Mouse (Mus musculus): ENCODE results near the gene Bcar3. TPM values are rescaled to one million over a fixed set of nuclear protein-coding genes. Genes with fewer than 3 reads are reported as not detected.

The Bcar3 gene
- polyA plus RNA-seq, 1 experiment from 2014 or later: 5.9 TPM

GRCm38 (mm10) chr3:122396957-122397356 is 103.0 kb downstream of the Bcar3 start:
- WGBS: 88% methylated on average over 4 of the region's 4 CpGs
- H3K27ac ChIP-seq (replicated peaks): no peak overlapping the region
- no peak overlapping the region for H3K4me3 ChIP-seq
- H3K4me2 ChIP-seq: no peak overlapping the region
- H3K9me3 ChIP-seq: no peaks in the 10 kb centered on the region
- no peak overlapping the region for H3K9ac ChIP-seq
- ATAC-seq (ENCODE audit: low FRiP score, low read depth): no peak; the same call in 1 of the 2 replicates
- H3K36me3 ChIP-seq: no peaks in the 10 kb centered on the region
- H3K27me3 ChIP-seq: no peaks in the 10 kb centered on the region
- H3K4me1 ChIP-seq (replicated peaks): no peaks in the 10 kb centered on the region

- H3K4me2 ChIP-seq: no peak overlapping the region
- no peaks in the 10 kb centered on the region for H3K27me3 ChIP-seq
- no peak for ATAC-seq (ENCODE audit: low FRiP score, low read depth)
- H3K4me3 ChIP-seq: no peak overlapping the region
- no peaks in the 10 kb centered on the region for H3K9me3 ChIP-seq
- 85% methylated on average over 7 of the region's 7 CpGs for WGBS
- H3K27ac ChIP-seq (replicated peaks): no peak overlapping the region
- H3K36me3 ChIP-seq: no peaks in the 10 kb centered on the region
- H3K9ac ChIP-seq: no peak overlapping the region
- H3K4me1 ChIP-seq (replicated peaks): no peaks in the 10 kb centered on the region
These were observed 103.5 kb downstream of the Bcar3 start for GRCm38 (mm10) chr3:122397401-122397800.

GRCm38 (mm10) chr3:122401011-122401410 is 107.1 kb downstream of the Bcar3 start:
- ATAC-seq (ENCODE audit: low FRiP score, low read depth): no peak
- H3K4me1 ChIP-seq (replicated peaks): no peaks in the 10 kb centered on the region
- 97% methylated on average over 2 of the region's 2 CpGs for WGBS

GRCm38 (mm10) chr3:122402143-122402542 is 108.2 kb downstream of the Bcar3 start:
- 69% methylated on average over 5 of the region's 5 CpGs for WGBS
- Histone ChIP-seq H3K27ac (replicated peaks) (no peak overlapping the region), H3K9me3 (no peaks in the 10 kb centered on the region), H3K4me2 (no peak overlapping the region), H3K9ac (no peak overlapping the region), H3K4me3 (no peak overlapping the region), H3K36me3 (no peaks in the 10 kb centered on the region), H3K4me1 (replicated peaks) (0 out of 2 replicates have a peak, but pooled peaks cover 2% of the 10 kb centered on the region), H3K27me3 (no peaks in the 10 kb centered on the region)
- no peak for ATAC-seq (ENCODE audit: low FRiP score, low read depth)

More at GRCm38 (mm10) chr3:122401011-122401410, 107.1 kb downstream of the Bcar3 start:
- no peak overlapping the region for H3K9ac ChIP-seq
- H3K36me3 ChIP-seq: no peaks in the 10 kb centered on the region
- H3K9me3 ChIP-seq: no peaks in the 10 kb centered on the region
- H3K4me3 ChIP-seq: no peak overlapping the region
- no peaks in the 10 kb centered on the region for H3K27me3 ChIP-seq
- no peak overlapping the region for H3K4me2 ChIP-seq
- H3K27ac ChIP-seq (replicated peaks): no peak overlapping the region

GRCm38 (mm10) chr3:122403860-122404557 is 110.1 kb downstream of the Bcar3 start:
- Histone ChIP-seq H3K27me3 (no peaks in the 10 kb centered on the region), H3K36me3 (no peaks in the 10 kb centered on the region), H3K4me2 (no peak overlapping the region), H3K27ac (replicated peaks) (no peak overlapping the region), H3K9me3 (no peaks in the 10 kb centered on the region), H3K9ac (no peak overlapping the region), H3K4me1 (replicated peaks) (0 out of 2 replicates have a peak, but pooled peaks cover 2% of the 10 kb centered on the region), H3K4me3 (no peak overlapping the region)
- 86% methylated on average over 9 of the region's 9 CpGs for WGBS
- ATAC-seq (ENCODE audit: low FRiP score, low read depth): no peak

- ATAC-seq (ENCODE audit: low FRiP score, low read depth): no peak
- Histone ChIP-seq H3K4me3 (no peak overlapping the region), H3K9ac (no peak overlapping the region), H3K36me3 (no peaks in the 10 kb centered on the region), H3K27ac (replicated peaks) (no peak overlapping the region), H3K4me2 (no peak overlapping the region), H3K9me3 (no peaks in the 10 kb centered on the region), H3K4me1 (replicated peaks) (0 out of 2 replicates have a peak, but pooled peaks cover 2% of the 10 kb centered on the region), H3K27me3 (no peaks in the 10 kb centered on the region)
- WGBS: 75% methylated on average over 8 of the region's 8 CpGs
These were observed 111.4 kb downstream of the Bcar3 start for GRCm38 (mm10) chr3:122405203-122405956.

- Histone ChIP-seq H3K9ac (no peak overlapping the region), H3K9me3 (no peaks in the 10 kb centered on the region), H3K27ac (replicated peaks) (no peak overlapping the region), H3K4me3 (no peak overlapping the region), H3K36me3 (no peaks in the 10 kb centered on the region), H3K4me1 (replicated peaks) (0 out of 2 replicates have a peak, but pooled peaks cover 2% of the 10 kb centered on the region), H3K4me2 (no peak overlapping the region), H3K27me3 (no peaks in the 10 kb centered on the region)
- no peak for ATAC-seq (ENCODE audit: low FRiP score, low read depth)
- 60% methylated on average over 8 of the region's 8 CpGs for WGBS
These were observed 112.5 kb downstream of the Bcar3 start for GRCm38 (mm10) chr3:122406416-122406815.

- no peak overlapping the region for H3K27ac ChIP-seq (replicated peaks)
- H3K36me3 ChIP-seq: no peaks in the 10 kb centered on the region
- WGBS: 84% methylated on average over 6 of the region's 6 CpGs
- ATAC-seq (ENCODE audit: low FRiP score, low read depth): no peak
- no peak overlapping the region for H3K9ac ChIP-seq
- H3K9me3 ChIP-seq: no peaks in the 10 kb centered on the region
- H3K4me3 ChIP-seq: no peak overlapping the region
- H3K27me3 ChIP-seq: no peaks in the 10 kb centered on the region
- H3K4me1 ChIP-seq (replicated peaks): 0 out of 2 replicates have a peak, but pooled peaks cover 2% of the 10 kb centered on the region
- H3K4me2 ChIP-seq: no peak overlapping the region
These were observed 113.8 kb downstream of the Bcar3 start for GRCm38 (mm10) chr3:122407757-122408156.

GRCm38 (mm10) chr3:122408798-122409311 is 114.9 kb downstream of the Bcar3 start:
- Histone ChIP-seq H3K27me3 (no peaks in the 10 kb centered on the region), H3K4me3 (no peak overlapping the region), H3K4me2 (no peak overlapping the region), H3K9me3 (no peaks in the 10 kb centered on the region), H3K36me3 (no peaks in the 10 kb centered on the region), H3K27ac (replicated peaks) (no peak overlapping the region), H3K9ac (no peak overlapping the region), H3K4me1 (replicated peaks) (peaks cover 5% of the 10 kb centered on the region; the same call in 1 of the 2 replicates)
- no peak for ATAC-seq (ENCODE audit: low FRiP score, low read depth)
- WGBS: 84% methylated on average over 15 of the region's 15 CpGs

GRCm38 (mm10) chr3:122411590-122411989 is 117.7 kb downstream of the Bcar3 start:
- Histone ChIP-seq H3K9me3 (no peaks in the 10 kb centered on the region), H3K4me1 (replicated peaks) (peaks cover 8% of the 10 kb centered on the region; the same call in 1 of the 2 replicates), H3K36me3 (no peaks in the 10 kb centered on the region), H3K9ac (no peak overlapping the region), H3K27me3 (no peaks in the 10 kb centered on the region), H3K4me2 (no peak overlapping the region), H3K27ac (replicated peaks) (no peak overlapping the region), H3K4me3 (no peak overlapping the region)
- no peak for ATAC-seq (ENCODE audit: low FRiP score, low read depth)
- 90% methylated on average over 2 of the region's 2 CpGs for WGBS

- Histone ChIP-seq H3K4me1 (replicated peaks) (peaks cover 8% of the 10 kb centered on the region; the same call in 1 of the 2 replicates), H3K9ac (no peak overlapping the region)
- peak; percentile 55; the same call in 1 of the 2 replicates for ATAC-seq (ENCODE audit: low FRiP score, low read depth)
These were observed 120.0 kb downstream of the Bcar3 start for GRCm38 (mm10) chr3:122413729-122414561.

More at GRCm38 (mm10) chr3:122413729-122414561, 120.0 kb downstream of the Bcar3 start:
- H3K9me3 ChIP-seq: no peaks in the 10 kb centered on the region
- H3K27me3 ChIP-seq: 0 out of 2 replicates have a peak, but pooled peaks cover 4% of the 10 kb centered on the region
- H3K4me2 ChIP-seq: peak overlapping the region; percentile 43
- 12% methylated on average over 17 of the region's 17 CpGs for WGBS
- H3K4me3 ChIP-seq: peak overlapping the region; percentile 13; the same call in 1 of the 2 replicates
- H3K36me3 ChIP-seq: no peaks in the 10 kb centered on the region
- no peak overlapping the region for H3K27ac ChIP-seq (replicated peaks)
